Mouse (Mus musculus) brain, embryonic 14.5 days (tissue): ENCODE results near the gene Gata2. TPM values are rescaled to one million over a fixed set of nuclear protein-coding genes. Genes with fewer than 3 reads are reported as not detected.
"Not testable (repeated sequence)": the region's sequence is repeated elsewhere in the genome, so short reads cannot be mapped to it uniquely, and the experiment has no call there.

Experiments used
- DNase-seq: peaks from one replicate; pipeline ENCODE4 v3.0.0-alpha.2; 2011; ENCODE audit warnings: low read depth
- CTCF ChIP-seq: fragments of 200-500 bp; IDR thresholded peaks from 2 replicates; pipeline ENCODE4 v1.5.1; 2012; ENCODE audit warnings: inconsistent platforms, mild to moderate bottlenecking, moderate library complexity, borderline replicate concordance; ENCODE audit not compliant: insufficient read depth, insufficient read length; ENCODE audit errors: extremely low read depth
- POLR2A ChIP-seq: fragments of 200-500 bp; IDR thresholded peaks from 2 replicates; pipeline ENCODE4 v1.6.1; 2012; ENCODE audit warnings: mild to moderate bottlenecking, inconsistent platforms, borderline replicate concordance; ENCODE audit not compliant: poor library complexity, insufficient read depth, insufficient read length, severe bottlenecking; ENCODE audit errors: extremely low read depth
- polyA plus RNA-seq: library from polyadenylated mRNA; depleted of rRNA; stranded (reverse); fragments of >200 nt; gene quantifications from 2 replicates; pipeline ENCODE4 v1.2.3, GENCODE M21; 2012; rRNA removed

The Gata2 gene
- polyA plus RNA-seq, result 11.4 and 15.6 TPM in 2 replicates

- no peak for DNase-seq
- TF ChIP-seq CTCF, result no peak
- no peak for TF ChIP-seq POLR2A
These were observed at the start of gene Gata2 for GRCm38 (mm10) chr6:88193433-88194052. TSS of gene Gata2 (plus strand) at chr6:88193891.

GRCm38 (mm10) chr6:88145793-88146192, 47.9 kb upstream of the Gata2 start:
- DNase-seq, result no peak
- TF ChIP-seq CTCF, result no peak
- no peak for TF ChIP-seq POLR2A

GRCm38 (mm10) chr6:88146576-88146975, 47.1 kb upstream of the Gata2 start:
- DNase-seq, result no peak
- no peak for TF ChIP-seq POLR2A

- DNase-seq, result peak; percentile 54
- TF ChIP-seq CTCF, result no peak
- TF ChIP-seq POLR2A, result no peak
These were observed 46.2 kb upstream of the Gata2 start for GRCm38 (mm10) chr6:88147411-88148003.

GRCm38 (mm10) chr6:88151335-88151734, 42.4 kb upstream of the Gata2 start:
- DNase-seq, result no peak
- TF ChIP-seq CTCF (no peak), POLR2A (no peak)

GRCm38 (mm10) chr6:88152127-88152705, 41.5 kb upstream of the Gata2 start:
- DNase-seq, result no peak
- TF ChIP-seq POLR2A (no peak), CTCF (no peak)

GRCm38 (mm10) chr6:88152979-88153378, 40.7 kb upstream of the Gata2 start:
- TF ChIP-seq POLR2A (no peak), CTCF (no peak)
- DNase-seq, result no peak

- not testable (repeated sequence) for DNase-seq
These were observed 38.1 kb upstream of the Gata2 start for GRCm38 (mm10) chr6:88155614-88156013.

- no peak for DNase-seq
- TF ChIP-seq CTCF, result no peak
- TF ChIP-seq POLR2A, result no peak
These were observed 34.9 kb upstream of the Gata2 start for GRCm38 (mm10) chr6:88158790-88159189.

- no peak for DNase-seq
- TF ChIP-seq POLR2A, result no peak
- no peak for TF ChIP-seq CTCF
These were observed 27.6 kb upstream of the Gata2 start for GRCm38 (mm10) chr6:88166054-88166453.

GRCm38 (mm10) chr6:88174191-88174590, 19.5 kb upstream of the Gata2 start:
- no peak for DNase-seq
- TF ChIP-seq CTCF (no peak), POLR2A (no peak)

GRCm38 (mm10) chr6:88174676-88175075, 19.0 kb upstream of the Gata2 start:
- TF ChIP-seq CTCF (no peak), POLR2A (no peak)
- DNase-seq, result no peak

- DNase-seq, result no peak
- TF ChIP-seq POLR2A (no peak), CTCF (no peak)
These were observed 9.0 kb upstream of the Gata2 start for GRCm38 (mm10) chr6:88184671-88185070.

GRCm38 (mm10) chr6:88188148-88188547, 5.5 kb upstream of the Gata2 start:
- TF ChIP-seq CTCF (no peak), POLR2A (no peak)
- peak; percentile 55 for DNase-seq

- DNase-seq, result peak; percentile 86
- no peak for TF ChIP-seq POLR2A
- TF ChIP-seq CTCF, result peak; percentile 87
These were observed 4.2 kb upstream of the Gata2 start for GRCm38 (mm10) chr6:88189312-88190042.
